Mouse (Mus musculus) CD8-positive naive resting alpha-beta T cell, adult 2 months (primary cell): Measurements from ENCODE around the gene Iqce.

Source experiments
- DNase-seq, 2 experiments: peaks; one replicate each; pipeline ENCODE4 v3.0.0; 2022; ENCODE audit warnings: low read depth in 2 of 2, low spot score in 2 of 2

Iqce gene

DNA sequence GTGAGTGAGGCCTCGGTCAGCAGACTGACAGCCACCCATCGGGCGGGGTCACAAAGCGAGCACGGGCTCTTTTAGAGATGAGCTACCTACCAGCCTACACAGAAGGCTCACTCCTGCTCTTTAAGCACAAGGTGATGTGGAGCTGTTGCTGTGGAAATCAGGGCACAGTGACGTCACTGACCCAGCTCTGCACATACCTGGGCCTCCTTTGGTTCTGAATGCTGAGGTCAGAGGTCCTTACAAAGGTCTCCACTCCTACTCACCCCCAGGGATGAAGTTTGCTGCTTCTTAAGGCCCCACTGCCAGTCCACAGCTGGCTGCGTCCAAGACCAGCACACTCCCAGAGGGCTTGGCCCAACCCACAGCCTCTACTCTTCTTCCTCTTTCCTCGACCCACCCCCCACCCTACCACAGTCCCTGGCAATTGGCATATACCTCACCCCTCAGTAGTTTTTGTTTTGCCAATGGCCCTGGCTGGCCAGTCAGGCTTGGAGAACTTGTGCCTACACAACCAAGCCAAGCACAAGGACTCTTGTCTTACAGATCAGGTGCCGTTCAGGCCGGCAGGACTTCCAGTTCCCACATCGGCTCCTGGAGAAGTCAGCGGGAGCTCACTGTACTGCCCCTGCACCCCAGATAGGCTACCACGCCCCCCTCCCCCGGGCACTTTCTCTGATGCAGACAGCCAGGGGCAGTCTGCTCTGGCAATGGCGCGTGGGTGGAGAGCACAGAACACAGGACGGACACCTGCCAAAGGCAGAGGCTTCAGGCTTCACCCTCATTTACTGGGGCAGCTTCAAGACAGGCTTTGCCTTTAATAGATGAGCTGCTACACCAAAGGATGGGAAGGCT, 39.2 kb downstream of the Iqce start:
- no peak for DNase-seq

DNA sequence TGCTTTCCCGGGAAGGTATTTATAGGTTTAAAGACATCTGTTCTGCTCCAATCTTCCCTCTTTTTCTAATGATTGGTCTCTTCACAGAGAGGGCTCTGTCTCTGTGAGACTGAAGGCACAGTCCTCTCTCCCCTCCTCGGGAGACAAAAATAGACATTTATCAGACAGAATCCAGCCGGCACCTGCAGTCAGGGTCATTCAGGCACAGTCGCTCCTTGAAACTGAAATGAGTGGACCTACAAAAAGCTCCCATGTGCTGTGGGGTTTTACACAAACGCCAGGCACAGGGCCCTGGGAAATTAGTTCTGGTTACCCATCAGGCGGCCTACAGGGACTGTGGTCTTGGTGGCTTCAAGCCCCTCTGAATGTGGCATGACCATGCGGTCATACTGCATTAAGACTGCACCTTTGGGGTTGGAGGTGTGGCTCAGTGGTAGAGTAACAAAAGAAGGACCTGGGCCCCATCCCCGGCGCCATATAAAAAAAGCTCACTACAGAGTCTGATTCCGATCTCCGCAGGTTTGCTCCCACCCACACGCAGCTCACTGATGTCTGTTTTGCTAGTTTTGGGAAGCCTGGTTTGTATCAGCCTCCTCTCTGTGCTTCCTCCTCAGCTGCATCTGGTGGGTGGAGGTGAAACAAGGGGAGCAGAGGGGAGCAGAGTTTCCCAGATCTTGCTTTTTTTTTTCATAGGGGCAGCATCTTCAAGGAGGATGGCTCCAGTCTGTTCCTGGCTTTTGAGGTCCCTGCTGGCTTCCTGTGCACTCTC, 40.1 kb downstream of the Iqce start:
- DNase-seq = no peak

DNA sequence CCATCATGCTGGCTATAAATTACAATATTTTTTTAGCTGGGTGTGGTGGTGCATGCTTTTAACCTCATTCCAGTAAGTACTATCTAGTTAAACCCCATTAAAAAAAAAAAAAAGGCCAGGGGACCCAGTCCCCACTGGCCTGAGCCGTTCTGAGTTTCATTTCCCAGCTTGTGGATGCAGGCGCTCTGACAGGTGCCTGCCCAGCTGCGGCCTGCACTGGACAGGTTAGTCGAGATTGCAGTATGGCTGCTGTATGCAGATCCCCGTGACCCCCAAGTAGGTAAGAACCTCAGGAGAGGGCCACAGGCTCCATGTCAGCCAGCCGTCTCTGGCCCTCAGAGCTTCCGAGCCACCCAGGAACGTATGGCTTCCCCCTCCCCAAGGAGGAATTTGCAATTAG, 40.8 kb downstream of the Iqce start:
- DNase-seq = no peak

DNA sequence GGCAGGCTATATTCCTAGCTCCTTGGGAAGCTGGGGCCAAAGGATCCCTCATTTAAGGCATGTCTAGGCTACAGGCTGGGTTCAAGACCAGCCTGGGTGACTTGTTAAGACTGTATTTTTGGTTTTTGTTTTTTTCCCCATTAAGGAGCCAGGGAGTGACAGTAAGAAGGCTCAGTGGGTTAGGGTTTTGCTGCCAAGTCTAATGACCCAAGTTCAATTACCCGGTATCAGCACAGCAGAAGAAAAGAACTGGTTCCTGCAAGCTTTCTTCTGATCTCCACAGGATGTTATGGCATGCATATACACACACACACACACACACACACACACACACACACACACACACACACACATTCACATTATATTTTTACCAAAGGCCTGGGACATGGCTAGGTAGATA, 41.8 kb downstream of the Iqce start:
- DNase-seq = no peak

DNA sequence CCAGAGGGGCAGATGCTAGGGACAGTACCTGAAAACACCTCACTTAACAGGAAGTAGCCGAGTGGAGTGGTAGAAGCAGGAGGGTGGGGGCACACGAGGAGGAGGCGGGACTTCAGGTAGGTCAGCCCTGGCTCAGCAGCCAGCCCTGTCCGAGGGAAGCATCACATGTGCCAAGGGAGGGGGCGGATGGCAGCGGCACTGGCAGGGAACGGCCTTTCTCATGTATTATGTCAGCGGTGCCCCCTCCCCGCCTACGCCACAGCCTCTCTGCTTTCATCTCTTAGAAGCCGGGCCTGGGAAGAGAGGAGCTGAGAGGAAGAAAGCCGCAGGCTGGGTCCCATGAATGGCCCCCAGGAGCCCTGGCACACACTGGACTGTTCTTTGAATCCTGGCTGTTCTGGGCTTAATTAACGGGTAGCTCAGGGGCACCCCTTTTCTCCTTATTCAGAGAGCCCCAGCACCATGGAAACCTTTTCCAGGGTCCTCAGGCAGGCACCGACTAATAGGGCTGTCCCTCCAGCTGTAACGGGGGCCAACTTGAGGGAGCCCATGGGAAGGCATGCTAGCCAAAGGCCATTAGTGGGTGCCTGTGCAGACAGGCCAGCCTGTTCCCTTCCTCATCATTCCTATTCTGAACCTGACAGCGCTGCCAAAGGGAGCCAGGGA, 42.4 kb downstream of the Iqce start:
- DNase-seq = no peak

DNA sequence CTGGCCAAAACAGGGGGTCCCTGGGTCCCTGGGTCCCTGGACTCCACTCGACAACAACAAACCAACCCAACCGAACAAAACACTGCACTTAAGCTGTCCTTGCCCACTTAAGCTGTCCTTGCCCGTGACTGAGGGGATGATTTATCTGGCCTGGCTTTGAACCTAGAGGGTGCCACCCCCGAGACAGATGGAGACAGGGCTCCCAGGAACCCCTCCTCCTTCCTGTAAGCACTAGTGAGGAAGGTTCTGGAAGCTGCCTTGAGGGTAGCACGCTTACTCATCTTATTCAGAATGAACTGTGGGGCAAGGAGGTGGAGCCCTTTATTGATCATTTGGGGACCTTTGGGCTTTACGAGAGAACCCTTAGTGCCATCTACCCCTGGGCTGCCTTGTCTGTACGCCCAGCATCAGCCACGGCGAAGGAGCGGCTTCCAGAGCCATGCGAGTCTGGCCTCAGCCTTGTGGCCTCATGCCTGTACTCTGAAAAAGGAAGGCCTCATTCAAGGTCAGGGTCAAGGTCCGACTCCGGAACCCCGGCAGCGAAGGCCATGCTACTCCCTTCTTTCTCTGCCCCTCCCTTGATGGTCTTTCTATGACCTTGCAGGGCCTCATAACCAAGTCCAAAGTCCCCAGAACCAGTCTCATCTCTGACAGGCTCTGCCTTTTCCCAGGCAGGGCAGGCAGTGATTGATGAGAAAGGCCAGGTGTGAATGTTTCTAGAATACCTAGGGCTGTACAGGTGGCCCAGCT, 47.9 kb downstream of the Iqce start:
- no peak for DNase-seq

DNA sequence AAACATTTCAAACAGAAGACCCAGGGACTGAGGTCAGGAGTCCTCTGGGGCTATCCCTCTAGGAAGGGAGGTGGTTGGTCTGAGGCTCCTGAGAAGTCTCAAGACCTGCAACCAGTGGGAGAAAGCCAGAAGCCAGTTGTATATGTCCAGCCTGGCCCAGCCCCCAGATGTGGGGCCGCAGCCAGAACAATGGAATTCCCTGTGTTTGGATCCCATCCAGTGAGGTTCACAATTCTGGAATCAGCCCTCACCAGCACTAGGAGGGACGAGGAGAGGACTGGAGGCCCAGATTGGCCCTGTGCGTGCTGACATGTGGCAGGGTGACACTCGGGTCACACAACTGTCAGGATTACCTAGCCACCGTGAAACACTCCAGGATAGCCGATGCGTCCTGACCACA, 49.6 kb downstream of the Iqce start:
- no peak for DNase-seq

DNA sequence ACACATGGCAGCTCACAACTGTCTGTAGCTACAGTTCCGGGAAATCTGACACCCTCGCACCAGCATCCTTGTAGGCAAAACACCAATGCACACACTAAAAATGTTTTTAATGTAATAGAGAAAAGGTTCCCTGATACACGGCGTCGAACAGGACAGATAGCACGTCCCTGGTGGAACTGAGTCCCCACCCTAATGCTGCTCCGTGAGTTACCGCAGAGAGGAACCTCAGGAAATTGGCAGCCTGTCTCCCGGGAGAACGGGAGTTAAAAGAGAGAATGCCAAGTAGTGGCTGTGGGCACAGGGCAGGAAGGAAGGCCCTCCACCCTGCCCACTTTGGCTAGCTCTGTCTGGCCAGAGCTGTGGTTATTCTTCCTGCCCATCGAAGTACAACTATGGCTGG, 50.9 kb downstream of the Iqce start:
- DNase-seq = no peak

DNA sequence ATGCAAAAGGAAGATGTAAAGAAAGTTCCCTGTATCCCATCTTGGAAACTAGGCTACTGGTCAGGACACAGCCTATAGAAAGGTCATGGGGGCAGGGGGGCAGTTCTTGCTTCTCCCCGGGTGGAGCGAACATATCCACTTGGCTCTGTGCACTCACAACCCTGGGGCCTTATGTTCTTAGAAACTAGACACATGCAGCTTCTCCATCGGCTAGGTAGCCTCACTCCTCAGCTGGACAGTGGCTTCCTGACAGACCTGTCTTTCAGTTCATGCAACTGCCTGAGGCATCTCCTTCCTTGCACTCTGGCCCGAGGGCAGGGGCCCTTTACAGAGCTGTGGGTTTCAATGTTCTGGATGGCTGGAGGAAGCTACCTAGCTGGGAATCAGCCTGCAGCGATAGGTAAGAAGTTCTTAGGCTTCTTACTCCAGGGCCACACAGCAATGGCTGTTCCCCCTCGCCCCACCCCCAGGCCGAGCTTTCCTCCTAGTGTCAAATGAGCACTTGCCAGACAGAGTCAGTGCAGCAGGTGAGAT, 52.2 kb downstream of the Iqce start:
- DNase-seq = no peak

DNA sequence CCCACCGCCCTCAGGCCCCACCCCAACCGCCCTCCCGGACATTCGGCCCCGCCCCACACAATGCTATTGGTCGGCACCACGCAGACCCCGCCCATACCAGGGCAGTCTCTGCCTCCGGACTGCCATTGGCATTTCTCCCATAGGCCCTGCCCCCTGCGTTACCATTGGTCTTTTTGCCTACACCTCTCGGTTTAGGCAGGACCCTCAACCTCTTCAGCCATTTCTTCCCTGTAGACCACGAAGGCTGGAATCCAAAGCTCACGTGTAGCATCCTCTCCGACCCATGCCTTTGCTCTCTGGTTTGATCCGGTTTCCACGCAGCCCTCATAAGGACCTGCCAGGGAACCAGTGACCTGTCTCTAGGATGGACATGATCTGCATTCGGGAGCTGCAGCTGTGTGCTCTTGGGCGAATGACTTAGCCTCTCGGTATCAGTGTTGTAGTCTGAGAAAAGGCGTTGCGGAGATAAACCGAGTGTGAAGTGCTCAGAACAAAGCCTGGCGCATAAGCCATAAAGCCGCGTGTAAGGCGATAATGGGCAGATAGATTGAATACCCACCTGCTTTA, 53.0 kb downstream of the Iqce start:
- DNase-seq = peak; percentile 89 to 95

DNA sequence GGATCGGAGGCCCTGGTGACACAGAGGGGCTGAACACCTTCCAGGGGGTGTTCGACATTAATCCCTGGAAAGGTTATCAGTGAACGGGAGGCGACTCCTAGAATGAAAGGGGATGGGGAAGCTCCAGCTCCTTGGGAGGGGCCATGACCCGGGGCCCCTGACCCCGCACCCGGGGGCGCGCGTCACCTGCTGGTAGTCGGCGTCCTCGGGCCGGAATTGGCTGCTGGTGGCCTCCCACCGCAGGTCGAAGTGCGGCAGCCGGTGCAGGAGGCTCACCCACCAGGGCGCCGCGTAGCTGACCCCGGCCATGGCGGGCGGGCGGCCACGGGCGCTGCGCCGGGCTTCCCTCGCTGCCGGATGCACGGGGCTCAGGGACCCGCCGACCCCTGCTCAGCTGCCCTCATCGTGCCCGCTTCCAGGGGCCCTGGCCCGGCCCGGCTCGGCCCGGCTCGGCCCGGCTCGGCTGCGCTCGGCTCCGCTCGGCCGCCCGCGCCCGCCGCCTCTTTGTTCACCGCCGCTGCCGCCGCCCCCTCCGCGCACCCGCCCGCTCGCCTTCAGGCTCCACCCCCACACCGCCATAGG, 53.6 kb downstream of the Iqce start, which contains the start of gene Ttyh3:
Ttyh3 (minus strand) TSS at position 513 of the 582 bp plus-strand sequence.
- DNase-seq = peak in 1 of 2 experiments; percentile 27

DNA sequence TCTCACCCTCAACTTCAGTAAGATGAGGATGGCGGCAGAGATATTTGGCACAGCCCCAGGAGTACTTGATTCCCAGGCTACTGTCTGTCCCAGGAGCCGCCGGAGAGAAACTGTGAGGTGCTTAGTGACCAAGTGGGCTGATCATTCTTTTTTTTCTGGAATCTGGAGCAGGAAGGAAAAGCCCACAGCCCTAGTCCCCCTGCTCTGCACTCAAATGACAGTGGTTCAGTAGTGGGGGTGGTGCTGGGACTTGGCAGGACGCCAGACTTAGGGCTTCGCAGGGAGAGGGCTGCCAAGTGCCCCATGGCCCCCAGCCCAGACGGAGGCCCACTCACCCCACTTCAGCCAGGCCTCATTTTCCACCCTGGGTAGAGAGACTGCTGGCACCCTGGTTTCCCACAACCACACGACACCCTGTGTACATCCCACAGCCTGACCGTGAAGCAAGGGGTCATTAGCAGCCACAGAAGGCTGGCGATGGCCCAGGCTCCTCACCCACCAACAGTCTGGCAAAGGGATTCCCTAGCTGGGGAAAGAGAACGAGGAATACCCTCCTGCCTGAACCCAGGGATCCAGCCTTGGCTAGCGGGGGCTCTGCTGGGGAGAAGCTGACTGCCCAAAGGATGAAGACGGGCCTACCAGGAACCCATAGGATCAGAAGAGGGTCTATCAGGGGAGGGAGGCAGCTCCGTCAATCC, 54.2 kb downstream of the Iqce start:
- DNase-seq = peak in 1 of 2 experiments; percentile 42

DNA sequence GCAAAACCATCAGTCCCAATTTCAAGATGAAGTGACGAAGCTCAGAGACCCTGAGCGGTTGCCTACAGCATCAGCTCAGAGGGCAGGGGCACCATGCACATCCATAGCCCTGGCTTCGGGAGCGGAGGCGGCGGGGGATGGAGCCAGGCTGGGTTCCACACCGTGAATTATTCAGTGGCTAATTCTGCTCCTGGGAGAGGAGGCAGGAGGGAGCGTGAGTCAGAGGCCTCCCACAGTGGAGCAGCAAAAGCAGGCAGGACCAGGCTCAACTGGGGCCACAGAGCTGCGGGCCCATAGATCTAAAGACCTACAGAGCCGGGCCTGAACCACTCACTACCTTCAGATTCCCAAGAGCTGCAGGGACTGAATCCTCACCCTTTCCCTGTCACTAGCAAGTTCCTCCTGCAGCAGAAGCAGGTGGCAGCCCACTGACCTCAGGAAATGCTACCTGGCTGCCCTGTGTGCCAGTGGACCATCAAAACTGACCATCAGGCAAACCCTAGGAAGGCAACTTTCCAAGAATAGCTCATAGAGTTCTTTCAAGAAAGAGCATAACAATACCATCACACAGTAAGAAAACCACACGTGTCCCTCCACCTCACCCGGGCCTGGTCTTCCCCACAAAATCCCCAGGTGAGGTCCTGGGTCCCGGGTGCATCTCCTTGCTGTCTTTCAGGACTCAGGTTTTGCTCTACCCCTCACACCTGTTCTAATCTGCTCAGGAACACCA, 55.0 kb downstream of the Iqce start:
- DNase-seq = no peak

DNA sequence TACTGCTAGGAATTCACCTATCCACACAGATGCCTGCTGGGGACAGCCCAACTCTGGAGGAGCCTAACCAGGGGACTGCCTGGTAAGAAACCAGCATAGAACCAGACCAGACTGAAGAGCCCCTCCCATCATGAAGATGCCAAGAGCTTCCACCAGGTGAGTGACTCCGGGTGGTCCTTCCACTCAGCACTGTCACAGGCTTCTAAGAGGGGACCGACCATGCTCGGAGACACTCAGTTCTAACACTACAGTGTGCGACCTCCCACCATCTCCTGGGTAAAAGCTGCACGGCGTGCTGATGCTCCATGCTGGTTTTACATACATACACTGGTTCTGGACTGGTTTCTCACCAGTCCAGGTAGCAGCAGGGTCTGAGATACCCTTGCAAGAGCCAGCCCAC, 56.0 kb downstream of the Iqce start:
- DNase-seq = no peak

DNA sequence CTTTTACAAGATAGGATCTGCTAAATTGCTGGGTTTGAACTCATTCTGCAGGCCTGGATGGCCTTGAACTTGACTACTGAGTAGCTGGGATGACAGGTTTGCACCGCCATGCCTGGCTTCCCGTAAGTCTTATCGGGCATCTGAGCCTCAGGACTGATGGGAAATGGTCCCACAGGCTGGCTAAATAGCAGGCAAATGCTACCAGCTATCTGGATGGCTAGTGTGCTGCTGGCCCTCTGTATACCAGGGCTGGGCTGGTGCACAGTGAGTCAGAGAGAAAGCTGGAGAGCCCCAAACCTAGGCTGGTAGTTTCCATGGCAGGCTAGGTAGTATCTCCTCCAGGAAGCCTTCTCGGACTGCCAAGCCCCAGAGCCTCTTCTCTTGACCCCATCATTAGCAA, 56.7 kb downstream of the Iqce start:
- DNase-seq = no peak

DNA sequence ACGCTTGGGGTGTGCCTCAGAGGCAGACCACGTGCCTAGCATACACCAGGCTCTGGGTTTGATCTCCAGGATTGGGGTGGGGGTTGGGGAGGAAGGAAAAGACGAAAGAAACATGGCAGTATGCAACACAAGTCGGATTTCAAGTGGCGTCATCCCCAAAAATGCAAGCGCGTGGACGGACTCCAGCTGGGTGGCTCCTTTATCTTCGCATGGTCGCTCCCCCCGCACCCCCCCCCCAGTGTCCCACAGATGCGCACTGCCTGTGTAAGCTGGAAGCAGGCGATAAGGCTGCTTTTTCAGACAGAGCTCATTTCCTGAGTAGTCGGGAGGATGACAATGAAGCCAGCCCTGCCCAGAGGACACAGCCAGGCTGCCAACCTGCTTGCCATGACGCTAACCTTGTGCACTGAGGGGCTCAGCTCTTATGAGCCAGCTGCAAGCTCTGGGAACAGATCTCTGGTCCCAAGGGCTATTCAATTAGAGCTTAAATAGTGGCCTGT, 57.4 kb downstream of the Iqce start:
- no peak for DNase-seq

DNA sequence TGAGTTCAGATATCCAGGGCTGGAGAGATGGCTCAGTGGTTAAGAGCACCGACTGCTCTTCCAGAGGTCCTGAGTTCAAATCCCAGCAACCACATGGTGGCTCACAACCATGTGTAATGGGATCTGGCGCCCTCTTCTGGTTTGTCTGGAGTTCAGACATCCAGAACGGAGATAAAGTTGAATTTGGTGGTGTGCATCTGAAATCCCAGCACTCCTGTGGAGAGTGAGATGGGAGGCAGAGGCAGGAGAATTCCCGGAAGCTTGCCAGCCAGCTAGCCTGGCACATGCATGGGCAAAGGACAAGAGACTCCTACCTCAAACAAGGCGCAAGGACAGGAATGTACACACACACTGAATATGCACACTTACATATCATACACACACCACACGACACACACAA, 57.9 kb downstream of the Iqce start:
- no peak for DNase-seq

DNA sequence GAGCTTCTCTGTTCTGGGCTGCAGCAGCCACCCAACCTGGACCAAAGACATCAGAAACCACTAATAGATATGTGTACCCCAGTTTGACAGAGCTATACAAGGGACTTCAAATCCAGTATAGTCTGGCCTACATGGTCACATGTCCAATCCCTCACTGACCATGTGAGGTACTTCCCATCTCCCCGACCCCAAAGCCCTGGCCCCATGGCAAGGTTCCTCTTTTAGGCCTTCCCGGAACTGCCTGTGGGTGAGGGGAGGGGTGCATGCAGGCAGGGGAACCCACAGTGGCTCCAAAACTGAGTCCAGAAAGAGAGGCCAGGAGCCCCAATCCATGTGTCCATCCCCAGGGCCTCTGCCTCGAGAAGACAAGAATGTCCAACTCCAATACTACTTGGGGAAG, 60.1 kb downstream of the Iqce start:
- no peak for DNase-seq
